Mouse (Mus musculus) lung, postnatal 0 days (tissue): Measurements from ENCODE around the gene Ppp1r15a. TPM values are rescaled to one million over a fixed set of nuclear protein-coding genes. Genes with fewer than 3 reads are reported as not detected.

ENCODE experiments used
- ATAC-seq: fragments of 200-750 bp; cut with Nextera tagmentation; 2 replicates; pipeline ENCODE4 v1.8.0; 2017; ENCODE audit warnings: moderate library complexity
- DNase-seq: peaks from one replicate; pipeline ENCODE4 v3.0.0-alpha.2; 2016; ENCODE audit warnings: low spot score
- H3K27ac ChIP-seq: fragments of 300-500 bp; sonication (generic); 2 replicates; pipeline ENCODE4 v1.5.1; 2014; ENCODE audit warnings: antibody characterized with exemption, mild to moderate bottlenecking, low read length, mixed read lengths
- H3K27me3 ChIP-seq: fragments of 300-500 bp; sonication (generic); replicated peaks from 2 replicates; pipeline ENCODE4 v1.6.1; 2014; ENCODE audit warnings: low read length, mixed read lengths; ENCODE audit not compliant: insufficient read depth
- H3K36me3 ChIP-seq: fragments of 300-500 bp; sonication (generic); 2 replicates; pipeline ENCODE4 v1.6.1; 2014; ENCODE audit warnings: low read length, mixed read lengths; ENCODE audit not compliant: insufficient read depth
- H3K4me1 ChIP-seq: fragments of 300-500 bp; sonication (generic); 2 replicates; pipeline ENCODE4 v1.6.1; 2014; ENCODE audit warnings: antibody characterized with exemption, low read depth, low read length, mixed read lengths; ENCODE audit not compliant: insufficient read depth
- H3K4me2 ChIP-seq: fragments of 300-500 bp; sonication (generic); replicated peaks from 2 replicates; pipeline ENCODE4 v1.6.1; 2014; ENCODE audit warnings: low read depth, mild to moderate bottlenecking, low read length, moderate library complexity, mixed read lengths
- H3K4me3 ChIP-seq: fragments of 300-500 bp; sonication (generic); 2 replicates; pipeline ENCODE4 v1.5.1; 2014; ENCODE audit warnings: low read depth, low read length
- H3K9ac ChIP-seq: fragments of 300-500 bp; sonication (generic); replicated peaks from 2 replicates; pipeline ENCODE4 v1.6.1; 2014; ENCODE audit warnings: low read depth, mild to moderate bottlenecking
- H3K9me3 ChIP-seq: fragments of 300-500 bp; sonication (generic); 2 replicates; pipeline ENCODE4 v1.6.1; 2016; ENCODE audit warnings: low read length, mixed read lengths
- CTCF ChIP-seq: IDR thresholded peaks from 2 replicates; pipeline ENCODE4 v1.5.1; 2016; ENCODE audit warnings: antibody characterized with exemption, mild to moderate bottlenecking
- EP300 ChIP-seq: IDR thresholded peaks from 2 replicates; pipeline ENCODE4 v1.6.1; 2016; ENCODE audit warnings: antibody characterized with exemption, mild to moderate bottlenecking, control low read depth
- WGBS: fragments of 180-500 bp; shearing (Covaris S2); extraction: QIAGEN DNeasy Blood & Tissue Kit; methylation state at CpG from one replicate; pipeline ENCODE4 v1.1.7; 2014; 5-methylcytosine and 5-hydroxymethylcytosine counted together
- polyA plus RNA-seq: library from polyadenylated mRNA; unstranded; fragments of >200 nt; fragmentation: Nextera tagmentation; extraction: Ambion mirVana; gene quantifications from 2 replicates; pipeline ENCODE4 v1.2.1, GENCODE M21; 2015

Ppp1r15a gene
- polyA plus RNA-seq, 1 experiment from 2014 or later = 36.6 TPM

- DNase-seq (peak; percentile 66), ATAC-seq (peak; percentile 46)
- WGBS = 28% methylated on average over 12 of the region's 12 CpGs
- Histone ChIP-seq H3K36me3 (no peaks in the 10 kb centered on the region), H3K9me3 (no peaks in the 10 kb centered on the region), H3K9ac (no peak overlapping the region), H3K27ac (0 out of 2 replicates have a peak overlapping the region, but pooled peaks have one; percentile 26), H3K4me1 (no peaks in the 10 kb centered on the region), H3K27me3 (no peaks in the 10 kb centered on the region), H3K4me2 (peak overlapping the region; percentile 15), H3K4me3 (no peak overlapping the region)
- TF ChIP-seq CTCF (no peak), EP300 (no peak)
These were observed 35.8 kb upstream of the Ppp1r15a start for GRCm38 (mm10) chr7:45561624-45562520.

DNA sequence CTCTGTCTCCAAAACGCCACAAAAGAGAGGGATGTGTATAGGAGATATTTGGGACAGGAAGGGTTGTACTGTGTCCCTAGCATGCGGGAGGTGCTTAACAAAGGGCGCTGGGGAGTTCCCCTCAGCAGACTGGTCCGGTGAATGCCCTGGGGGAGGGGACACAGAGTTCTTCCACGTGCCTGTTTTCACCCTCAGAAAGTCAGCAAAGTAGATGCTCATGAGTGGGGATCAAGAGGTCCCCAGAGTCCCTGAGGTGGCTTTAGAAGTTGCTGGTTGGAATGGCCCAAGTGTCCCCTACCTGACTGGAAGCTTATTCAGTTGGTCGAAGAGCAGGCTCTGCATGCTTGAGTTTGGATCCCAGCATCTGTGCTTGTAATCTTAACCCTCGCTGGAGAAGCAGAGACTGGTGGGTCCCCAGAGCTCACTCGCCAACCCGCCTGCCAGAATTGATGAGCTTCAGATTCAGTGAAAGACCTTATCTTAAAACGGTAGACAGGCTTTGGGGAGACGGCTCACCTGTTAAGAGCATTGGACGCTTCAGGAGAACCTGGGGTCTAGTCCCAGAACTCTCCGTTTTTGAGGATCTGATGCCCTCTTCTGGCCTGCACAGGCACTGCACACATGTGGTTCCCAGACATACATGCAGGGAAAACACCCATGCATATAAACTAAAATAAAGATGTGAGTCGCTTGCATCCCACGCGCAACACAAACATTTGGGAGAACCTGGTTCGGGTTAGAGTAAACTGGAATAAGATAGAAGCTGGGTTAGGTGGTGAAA is 35.0 kb upstream of the Ppp1r15a start:
- DNase-seq (peak; percentile 86), ATAC-seq (peak; percentile 66)
- TF ChIP-seq CTCF = peak; percentile 96
- no peak for TF ChIP-seq EP300
- Histone ChIP-seq H3K36me3 (no peaks in the 10 kb centered on the region), H3K9ac (no peak overlapping the region), H3K9me3 (no peaks in the 10 kb centered on the region), H3K4me2 (peak overlapping the region; percentile 15), H3K27ac (no peak overlapping the region), H3K4me3 (no peak overlapping the region), H3K4me1 (no peaks in the 10 kb centered on the region), H3K27me3 (no peaks in the 10 kb centered on the region)
- 20% methylated on average over 17 of the region's 17 CpGs for WGBS

DNA sequence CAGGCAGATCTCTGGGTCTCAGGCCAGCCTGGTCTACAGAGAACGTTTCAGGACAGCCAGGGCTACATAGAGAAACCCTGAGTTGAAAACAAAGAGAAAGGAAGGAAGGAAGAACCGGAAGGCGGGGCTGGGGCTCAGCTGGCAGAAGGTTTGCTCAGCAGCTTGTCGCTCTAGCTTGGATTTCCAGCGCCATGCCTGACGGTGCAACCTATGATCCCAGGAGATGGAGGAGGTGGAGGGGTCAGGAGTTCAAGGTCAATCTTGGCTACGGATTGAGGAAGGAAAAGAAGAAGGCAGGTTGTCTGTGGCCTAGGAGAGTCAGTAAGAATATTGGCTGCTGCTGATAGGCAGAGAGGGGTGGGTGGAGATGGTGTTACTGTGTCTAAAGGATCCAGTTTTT is 34.2 kb upstream of the Ppp1r15a start:
- H3K4me3 ChIP-seq = no peak overlapping the region
- H3K36me3 ChIP-seq = no peaks in the 10 kb centered on the region
- TF ChIP-seq EP300 (no peak), CTCF (no peak)
- no peak overlapping the region for H3K4me2 ChIP-seq
- H3K4me1 ChIP-seq = no peaks in the 10 kb centered on the region
- H3K9me3 ChIP-seq = no peaks in the 10 kb centered on the region
- WGBS = 71% methylated on average over 7 of the region's 7 CpGs
- H3K27ac ChIP-seq = no peak overlapping the region
- DNase-seq (no peak), ATAC-seq (no peak)
- H3K9ac ChIP-seq = no peak overlapping the region
- no peaks in the 10 kb centered on the region for H3K27me3 ChIP-seq

DNA sequence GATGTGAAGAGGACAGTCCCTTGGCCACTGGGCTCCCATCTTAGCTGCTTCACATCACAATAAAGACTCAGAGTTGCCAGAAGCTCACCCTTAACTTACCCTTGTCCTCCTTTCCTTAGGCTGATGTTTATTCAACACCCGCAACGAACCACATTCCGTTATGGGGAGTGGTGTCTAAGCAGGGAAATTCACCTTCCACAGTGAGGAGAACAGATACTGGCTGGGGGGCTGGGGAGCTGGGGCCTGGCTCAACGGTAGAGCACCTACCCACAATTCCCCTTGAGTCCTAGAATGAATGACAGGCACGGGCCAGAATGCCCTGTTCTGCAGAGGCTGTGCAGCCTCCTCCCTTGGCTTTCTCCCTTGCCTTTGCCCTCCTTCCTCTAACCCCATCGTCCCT is 32.8 kb upstream of the Ppp1r15a start:
- Histone ChIP-seq H3K4me1 (no peaks in the 10 kb centered on the region), H3K36me3 (no peaks in the 10 kb centered on the region), H3K9me3 (no peaks in the 10 kb centered on the region), H3K4me2 (no peak overlapping the region), H3K4me3 (no peak overlapping the region), H3K27ac (0 out of 2 replicates have a peak overlapping the region, but pooled peaks have one; percentile 68), H3K9ac (no peak overlapping the region), H3K27me3 (no peaks in the 10 kb centered on the region)
- TF ChIP-seq EP300 = no peak
- TF ChIP-seq CTCF = no peak
- 18% methylated on average over 6 of the region's 6 CpGs for WGBS
- peak; percentile 67 for ATAC-seq
- DNase-seq = peak; percentile 64

DNA sequence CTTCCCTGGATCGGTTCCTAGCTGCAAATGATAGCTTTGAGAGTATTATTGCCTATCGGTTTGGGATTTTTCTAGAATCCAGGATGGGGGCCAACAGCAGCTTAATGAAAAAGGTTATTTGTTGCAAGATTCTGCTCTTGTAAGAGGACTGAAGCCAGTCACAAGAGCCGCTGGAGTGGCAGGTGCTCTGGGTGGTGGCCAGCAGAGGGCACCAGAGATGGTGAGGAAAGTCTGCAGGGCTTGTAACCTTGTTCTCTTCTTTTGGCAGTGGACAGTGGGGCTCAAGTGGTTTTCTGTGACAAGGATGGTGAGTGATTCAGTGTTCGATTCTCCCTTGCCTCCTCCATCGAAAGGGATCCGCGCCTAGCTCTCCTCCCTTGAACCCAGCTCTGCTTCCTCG is 29.7 kb upstream of the Ppp1r15a start:
- no peak for TF ChIP-seq EP300
- TF ChIP-seq CTCF = peak; percentile 90
- WGBS = 26% methylated on average over 8 of the region's 8 CpGs
- Histone ChIP-seq H3K4me1 (no peaks in the 10 kb centered on the region), H3K4me3 (no peak overlapping the region), H3K9me3 (no peaks in the 10 kb centered on the region), H3K27ac (no peak overlapping the region), H3K27me3 (no peaks in the 10 kb centered on the region), H3K4me2 (no peak overlapping the region), H3K36me3 (no peaks in the 10 kb centered on the region), H3K9ac (no peak overlapping the region)
- DNase-seq (peak; percentile 84), ATAC-seq (peak; percentile 53; the same call in 1 of the 2 replicates)

GRCm38 (mm10) chr7:45554744-45555143 is 28.7 kb upstream of the Ppp1r15a start, which contains the start of gene Hsd17b14:
Gene Hsd17b14 (plus strand): TSS chr7:45554893.
- TF ChIP-seq CTCF (no peak), EP300 (no peak)
- Histone ChIP-seq H3K4me2 (no peak within 1 kb of the TSS), H3K4me3 (no peak within 1 kb of the TSS), H3K36me3 (no peaks in the 10 kb centered on the region), H3K9me3 (no peaks in the 10 kb centered on the region), H3K9ac (no peak within 1 kb of the TSS), H3K27ac (no peak within 1 kb of the TSS), H3K27me3 (no peaks in the 10 kb centered on the region), H3K4me1 (no peaks in the 10 kb centered on the region)
- DNase-seq (no peak), ATAC-seq (no peak)
- WGBS = 13% methylated on average over 8 of the region's 8 CpGs
